Mouse (Mus musculus) hindbrain, embryonic 11.5 days (tissue): ENCODE measurements around the gene Hoxb13. TPM values are rescaled to one million over a fixed set of nuclear protein-coding genes. Genes with fewer than 3 reads are reported as not detected.

ENCODE experiments used
- ATAC-seq: fragments of 200-750 bp; cut with Nextera tagmentation; 2 replicates; pipeline ENCODE4 v1.8.0; 2017; ENCODE audit warnings: mild to moderate bottlenecking, moderate TSS enrichment, moderate library complexity; ENCODE audit not compliant: low FRiP score
- DNase-seq: peaks from one replicate; pipeline ENCODE4 v3.0.0-alpha.2; 2015; ENCODE audit warnings: low spot score
- H3K27ac ChIP-seq: fragments of 300-500 bp; sonication (generic); 2 replicates; pipeline ENCODE4 v1.5.1; 2014; ENCODE audit warnings: mild to moderate bottlenecking, low read depth, low read length
- H3K27me3 ChIP-seq: fragments of 300-500 bp; sonication (generic); 2 replicates; pipeline ENCODE4 v1.6.1; 2014; ENCODE audit warnings: mild to moderate bottlenecking, low read length, moderate library complexity, mixed read lengths; ENCODE audit not compliant: control insufficient read depth, insufficient read depth
- H3K36me3 ChIP-seq: fragments of 300-500 bp; sonication (generic); 2 replicates; pipeline ENCODE4 v1.6.1; 2014; ENCODE audit warnings: mild to moderate bottlenecking, low read length, moderate library complexity, mixed read lengths; ENCODE audit not compliant: control insufficient read depth, insufficient read depth
- H3K4me1 ChIP-seq: fragments of 300-500 bp; sonication (generic); replicated peaks from 2 replicates; pipeline ENCODE4 v1.6.1; 2014; ENCODE audit warnings: low read length, mixed read lengths; ENCODE audit not compliant: control insufficient read depth, insufficient read depth
- H3K4me2 ChIP-seq: fragments of 300-500 bp; sonication (generic); replicated peaks from 2 replicates; pipeline ENCODE4 v1.6.1; 2014; ENCODE audit warnings: mild to moderate bottlenecking, low read depth, low read length
- H3K4me3 ChIP-seq: fragments of 300-500 bp; sonication (generic); 2 replicates; pipeline ENCODE4 v1.5.1; 2014; ENCODE audit warnings: low read depth, low read length
- H3K9ac ChIP-seq: fragments of 300-500 bp; sonication (generic); 2 replicates; pipeline ENCODE4 v1.6.1; 2014; ENCODE audit warnings: low read depth, low read length
- H3K9me3 ChIP-seq: fragments of 300-500 bp; sonication (generic); 2 replicates; pipeline ENCODE4 v1.6.1; 2016; ENCODE audit warnings: low read length; ENCODE audit not compliant: control insufficient read depth
- WGBS: fragments of 180-500 bp; shearing (Covaris S2); extraction: QIAGEN DNeasy Blood & Tissue Kit; methylation state at CpG from one replicate; pipeline ENCODE4 v1.1.7; 2014; 5-methylcytosine and 5-hydroxymethylcytosine counted together
- polyA plus RNA-seq: library from polyadenylated mRNA; unstranded; fragments of >200 nt; fragmentation: Nextera tagmentation; extraction: Ambion mirVana; gene quantifications from 2 replicates; pipeline ENCODE4 v1.2.1, GENCODE M21; 2014

The Hoxb13 gene
- polyA plus RNA-seq, 1 experiment from 2014 or later: not detected

GRCm38 (mm10) chr11:96195769-96196280, 1.7 kb downstream of the Hoxb13 start:
- no peaks in the 10 kb centered on the region for H3K9me3 ChIP-seq
- 3% methylated on average over 20 of the region's 20 CpGs for WGBS
- H3K4me2 ChIP-seq: no peak overlapping the region
- ATAC-seq (no peak), DNase-seq (peak; percentile 45)
- no peak overlapping the region for H3K4me3 ChIP-seq
- no peak overlapping the region for H3K27ac ChIP-seq
- no peak overlapping the region for H3K9ac ChIP-seq
- no peaks in the 10 kb centered on the region for H3K36me3 ChIP-seq
- peaks cover 100% of the 10 kb centered on the region for H3K27me3 ChIP-seq
- 0 out of 2 replicates have a peak, but pooled peaks cover 2% of the 10 kb centered on the region for H3K4me1 ChIP-seq

GRCm38 (mm10) chr11:96198642-96199041, 4.5 kb downstream of the Hoxb13 start:
- H3K4me2 ChIP-seq: no peak overlapping the region
- peak; percentile 59 for DNase-seq

DNA sequence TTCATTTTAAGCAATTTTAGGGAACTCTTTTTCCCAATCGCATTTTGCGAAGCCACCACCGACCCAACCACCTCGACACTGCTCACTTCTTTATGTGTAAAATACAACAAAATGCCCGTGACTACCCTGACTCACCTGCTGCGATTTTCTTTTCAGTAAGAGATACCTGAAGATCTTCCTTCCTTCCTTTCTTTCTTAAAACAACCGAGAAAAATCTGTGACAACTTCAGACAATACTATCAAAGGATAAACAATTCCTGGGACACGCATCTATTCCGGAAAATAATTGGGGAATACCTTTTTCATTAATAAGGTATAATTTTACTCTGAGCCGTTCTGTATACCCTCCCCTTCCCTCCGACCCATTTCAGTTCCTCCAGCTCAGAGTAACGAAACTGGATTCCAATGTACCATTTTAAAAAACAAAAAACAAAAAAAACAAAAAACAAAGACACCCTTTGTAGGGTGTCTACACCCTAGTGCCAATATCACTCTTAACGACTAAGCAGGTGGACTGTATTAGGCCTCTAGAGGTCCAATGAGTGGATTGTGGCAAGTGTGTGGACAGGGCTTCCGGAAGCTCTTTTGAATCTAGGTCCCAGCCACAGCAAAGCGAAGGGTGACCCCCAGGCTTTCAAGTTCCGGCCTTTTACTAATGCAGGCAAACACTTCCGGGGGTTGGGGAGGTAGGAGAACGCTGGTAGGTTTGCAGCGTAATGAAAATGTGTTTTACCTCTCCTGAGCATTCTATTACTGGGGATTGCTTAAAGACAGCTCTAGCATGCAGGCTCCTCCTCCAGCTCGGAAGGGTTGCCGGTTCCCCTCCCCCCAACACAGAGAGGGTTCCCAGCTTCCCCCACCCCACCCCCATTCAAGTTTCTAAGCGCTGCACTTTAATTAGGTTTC, 5.3 kb downstream of the Hoxb13 start:
- H3K27ac ChIP-seq: no peak overlapping the region
- ATAC-seq: no peak
- 0 out of 2 replicates have a peak, but pooled peaks cover 2% of the 10 kb centered on the region for H3K4me1 ChIP-seq
- WGBS: 3% methylated on average over 22 of the region's 22 CpGs
- no peak overlapping the region for H3K9ac ChIP-seq
- H3K36me3 ChIP-seq: no peaks in the 10 kb centered on the region
- H3K4me3 ChIP-seq: no peak overlapping the region
- peaks cover 98% of the 10 kb centered on the region for H3K27me3 ChIP-seq
- H3K4me2 ChIP-seq: no peak overlapping the region
- DNase-seq: peak; percentile 50
- H3K9me3 ChIP-seq: no peaks in the 10 kb centered on the region

More at GRCm38 (mm10) chr11:96198642-96199041, 4.5 kb downstream of the Hoxb13 start:
- H3K36me3 ChIP-seq: no peaks in the 10 kb centered on the region
- H3K9me3 ChIP-seq: no peaks in the 10 kb centered on the region
- no peak overlapping the region for H3K4me3 ChIP-seq
- H3K27me3 ChIP-seq: peaks cover 98% of the 10 kb centered on the region
- H3K4me1 ChIP-seq: 0 out of 2 replicates have a peak, but pooled peaks cover 2% of the 10 kb centered on the region
- ATAC-seq: no peak
- no peak overlapping the region for H3K27ac ChIP-seq
- under 1% methylated on average over 12 of the region's 12 CpGs for WGBS
- no peak overlapping the region for H3K9ac ChIP-seq

GRCm38 (mm10) chr11:96200183-96200655, 6.1 kb downstream of the Hoxb13 start:
- H3K9me3 ChIP-seq: no peaks in the 10 kb centered on the region
- under 1% methylated on average over 14 of the region's 14 CpGs for WGBS
- no peak overlapping the region for H3K4me3 ChIP-seq
- no peak overlapping the region for H3K4me2 ChIP-seq
- no peak overlapping the region for H3K9ac ChIP-seq
- H3K27me3 ChIP-seq: peaks cover 98% of the 10 kb centered on the region
- H3K27ac ChIP-seq: no peak overlapping the region
- H3K4me1 ChIP-seq: 0 out of 2 replicates have a peak, but pooled peaks cover 2% of the 10 kb centered on the region
- DNase-seq (peak; percentile 49), ATAC-seq (no peak)
- H3K36me3 ChIP-seq: no peaks in the 10 kb centered on the region

DNA sequence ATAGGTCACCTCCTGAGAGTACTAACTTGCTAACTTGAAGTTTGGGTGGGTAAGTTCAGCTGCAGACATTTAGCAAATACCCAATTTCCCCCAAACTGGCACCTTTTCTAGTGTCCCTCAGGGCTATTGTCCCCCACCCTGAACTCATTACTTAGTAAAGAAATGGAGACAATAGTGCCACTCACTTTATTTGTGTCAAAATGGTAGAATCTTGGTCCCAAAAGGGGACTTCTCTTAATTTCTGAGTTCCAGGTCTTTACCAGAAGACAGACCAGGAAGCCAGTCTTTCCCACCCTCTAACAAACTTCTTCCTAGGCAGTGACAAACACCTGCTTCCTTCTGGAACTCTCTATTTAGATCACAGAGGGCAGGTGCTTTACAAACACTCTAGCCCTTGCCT, 7.6 kb downstream of the Hoxb13 start:
- no peaks in the 10 kb centered on the region for H3K9me3 ChIP-seq
- ATAC-seq (no peak), DNase-seq (peak; percentile 48)
- no peak overlapping the region for H3K9ac ChIP-seq
- H3K4me2 ChIP-seq: no peak overlapping the region
- no peak overlapping the region for H3K4me3 ChIP-seq
- H3K36me3 ChIP-seq: no peaks in the 10 kb centered on the region
- H3K27ac ChIP-seq: no peak overlapping the region
- peaks cover 97% of the 10 kb centered on the region for H3K27me3 ChIP-seq
- H3K4me1 ChIP-seq: 0 out of 2 replicates have a peak, but pooled peaks cover 2% of the 10 kb centered on the region

DNA sequence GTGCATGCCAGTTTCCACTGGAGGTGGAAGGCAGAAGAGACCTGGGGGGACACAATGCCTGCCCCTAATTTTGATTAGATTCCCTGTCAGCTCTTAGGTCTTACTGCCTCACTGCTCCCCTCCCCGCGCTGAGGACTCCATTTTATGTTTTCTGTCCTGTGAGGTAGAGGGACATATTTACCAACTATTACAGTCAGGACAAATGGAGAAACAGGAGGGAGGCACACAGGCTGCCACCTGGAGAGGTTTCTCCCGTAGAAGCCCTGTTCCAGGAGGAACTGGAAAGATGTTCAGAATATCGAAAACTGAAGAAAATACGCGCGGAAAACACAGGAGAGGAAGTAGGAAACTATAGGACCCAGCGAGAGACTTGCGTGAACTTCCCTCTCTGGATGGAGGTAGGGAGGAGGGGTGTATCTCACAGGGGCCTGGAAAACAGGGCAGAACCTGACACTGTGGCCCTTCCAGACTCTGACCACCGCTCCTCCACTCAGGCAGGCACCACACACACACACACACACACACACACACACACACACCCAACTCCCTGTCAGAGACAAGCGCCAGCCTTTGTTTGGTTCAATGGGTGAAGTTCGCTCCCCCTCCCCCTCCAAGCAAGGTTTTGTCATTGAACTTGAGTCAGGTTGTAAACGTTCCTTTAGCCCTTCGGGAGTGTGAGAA, 8.4 kb downstream of the Hoxb13 start:
- WGBS: 1% methylated on average over 14 of the region's 14 CpGs
- H3K27me3 ChIP-seq: peaks cover 97% of the 10 kb centered on the region
- no peak overlapping the region for H3K4me3 ChIP-seq
- ATAC-seq (no peak), DNase-seq (peak; percentile 51)
- no peaks in the 10 kb centered on the region for H3K36me3 ChIP-seq
- 0 out of 2 replicates have a peak, but pooled peaks cover 2% of the 10 kb centered on the region for H3K4me1 ChIP-seq
- no peak overlapping the region for H3K9ac ChIP-seq
- no peak overlapping the region for H3K4me2 ChIP-seq
- H3K9me3 ChIP-seq: no peaks in the 10 kb centered on the region
- no peak overlapping the region for H3K27ac ChIP-seq

- no peak overlapping the region for H3K9ac ChIP-seq
- no peak overlapping the region for H3K4me3 ChIP-seq
- ATAC-seq (no peak), DNase-seq (no peak)
- H3K4me2 ChIP-seq: no peak overlapping the region
- H3K4me1 ChIP-seq: 0 out of 2 replicates have a peak, but pooled peaks cover 2% of the 10 kb centered on the region
- WGBS: under 1% methylated on average over 37 of the region's 37 CpGs
- peaks cover 96% of the 10 kb centered on the region for H3K27me3 ChIP-seq
- H3K36me3 ChIP-seq: no peaks in the 10 kb centered on the region
- H3K27ac ChIP-seq: no peak overlapping the region
- H3K9me3 ChIP-seq: no peaks in the 10 kb centered on the region
Measured at GRCm38 (mm10) chr11:96203182-96203788, 9.2 kb downstream of the Hoxb13 start.

- ATAC-seq: no peak
- Histone ChIP-seq H3K4me2 (no peak overlapping the region), H3K27me3 (peaks cover 96% of the 10 kb centered on the region), H3K4me1 (0 out of 2 replicates have a peak, but pooled peaks cover 2% of the 10 kb centered on the region), H3K4me3 (no peak overlapping the region), H3K9ac (no peak overlapping the region), H3K27ac (no peak overlapping the region), H3K9me3 (no peaks in the 10 kb centered on the region), H3K36me3 (no peaks in the 10 kb centered on the region)
- peak; percentile 64 for DNase-seq
- 2% methylated on average over 16 of the region's 16 CpGs for WGBS
Measured at GRCm38 (mm10) chr11:96203789-96204186, 9.7 kb downstream of the Hoxb13 start.
